Mouse (Mus musculus) cerebellum, adult 8-10 months (tissue): Measurements from ENCODE around the gene Tada2a.

Experiments used
- DNase-seq: peaks from one replicate; pipeline ENCODE4 v3.0.0; 2022

The Tada2a gene

GRCm38 (mm10) chr11:84061881-84062280 is 67.5 kb downstream of the Tada2a start:
- DNase-seq: no peak

GRCm38 (mm10) chr11:84060635-84061034 is 68.8 kb downstream of the Tada2a start:
- no peak for DNase-seq

GRCm38 (mm10) chr11:84059784-84060183 is 69.6 kb downstream of the Tada2a start:
- no peak for DNase-seq

GRCm38 (mm10) chr11:84057418-84057817 is 72.0 kb downstream of the Tada2a start:
- no peak for DNase-seq

GRCm38 (mm10) chr11:84053524-84054163 is 75.8 kb downstream of the Tada2a start:
- peak; percentile 92 for DNase-seq

- DNase-seq: no peak
Observed at GRCm38 (mm10) chr11:84053055-84053454, 76.3 kb downstream of the Tada2a start.

- no peak for DNase-seq
Observed at GRCm38 (mm10) chr11:84048411-84048810, 81.0 kb downstream of the Tada2a start.

- no peak for DNase-seq
Observed at GRCm38 (mm10) chr11:84047270-84047669, 82.1 kb downstream of the Tada2a start.

GRCm38 (mm10) chr11:84044988-84045387 is 84.4 kb downstream of the Tada2a start:
- no peak for DNase-seq

GRCm38 (mm10) chr11:84042808-84043762 is 86.3 kb downstream of the Tada2a start:
- no peak for DNase-seq

- no peak for DNase-seq
Observed at GRCm38 (mm10) chr11:84040621-84041020, 88.8 kb downstream of the Tada2a start.

- no peak for DNase-seq
Observed at GRCm38 (mm10) chr11:84033671-84034070, 95.7 kb downstream of the Tada2a start.

GRCm38 (mm10) chr11:84032559-84032958 is 96.8 kb downstream of the Tada2a start:
- DNase-seq: no peak

- DNase-seq: no peak
Observed at GRCm38 (mm10) chr11:84031971-84032370, 97.4 kb downstream of the Tada2a start.
